Mouse (Mus musculus): ENCODE data around the gene Trmt44.

DNA sequence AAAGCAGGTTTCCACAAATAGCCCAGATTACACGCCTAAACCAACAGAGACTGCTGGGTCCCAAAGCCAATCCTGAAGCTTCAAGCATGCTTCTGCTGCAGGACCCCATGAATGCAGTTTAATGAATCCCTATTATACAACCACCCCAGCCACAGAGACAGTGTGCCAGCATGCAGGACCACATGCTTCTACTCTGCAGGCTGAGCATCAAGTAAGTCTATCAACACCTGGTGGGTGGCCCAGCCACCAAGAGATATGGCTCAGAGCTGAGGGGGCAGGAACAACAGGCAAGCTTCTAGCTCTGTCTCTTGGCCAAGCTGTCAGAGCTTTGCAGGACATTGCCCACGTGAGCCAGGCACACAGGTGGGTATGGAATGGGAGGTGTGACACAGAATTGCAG is 12.3 kb downstream of the Trmt44 start:
- no peak for TF ChIP-seq POLR2A (IDR thresholded peaks at IDR 0.05; ENCODE audit: insufficient read depth, low read length)
- TF ChIP-seq CTCF (IDR thresholded peaks at IDR 0.05; ENCODE audit: low read depth, low read length), result no peak
- no peak for TF ChIP-seq EP300 (IDR thresholded peaks at IDR 0.05; ENCODE audit: insufficient read depth, low read depth, low read length)

All from ES-Bruce4 (cell line).